Mouse (Mus musculus) lung, embryonic 16.5 days (tissue): ENCODE results near the gene Spsb4. TPM values are rescaled to one million over a fixed set of nuclear protein-coding genes. Genes with fewer than 3 reads are reported as not detected.

Source experiments
- ATAC-seq: fragments of 200-750 bp; cut with Nextera tagmentation; 2 replicates; pipeline ENCODE4 v1.8.0; 2017; ENCODE audit warnings: low read depth, mild to moderate bottlenecking, moderate library complexity
- H3K27ac ChIP-seq: fragments of 300-500 bp; sonication (generic); 2 replicates; pipeline ENCODE4 v1.5.1; 2014; ENCODE audit warnings: mild to moderate bottlenecking, control low read depth, low read length
- H3K27me3 ChIP-seq: fragments of 300-500 bp; sonication (generic); 2 replicates; pipeline ENCODE4 v1.6.1; 2014; ENCODE audit warnings: low read depth, low read length, mixed read lengths; ENCODE audit not compliant: control insufficient read depth, insufficient read depth
- H3K36me3 ChIP-seq: fragments of 300-500 bp; sonication (generic); 2 replicates; pipeline ENCODE4 v1.6.1; 2014; ENCODE audit warnings: low read length; ENCODE audit not compliant: control insufficient read depth, insufficient read depth
- H3K4me1 ChIP-seq: fragments of 300-500 bp; sonication (generic); replicated peaks from 2 replicates; pipeline ENCODE4 v1.6.1; 2014; ENCODE audit warnings: low read length, mixed read lengths; ENCODE audit not compliant: control insufficient read depth, insufficient read depth
- H3K4me2 ChIP-seq: fragments of 300-500 bp; sonication (generic); 2 replicates; pipeline ENCODE4 v1.6.1; 2014; ENCODE audit warnings: low read depth, low read length, control low read depth
- H3K4me3 ChIP-seq: fragments of 300-500 bp; sonication (generic); 2 replicates; pipeline ENCODE4 v1.5.1; 2014; ENCODE audit warnings: mild to moderate bottlenecking, low read length, control low read depth
- H3K9ac ChIP-seq: fragments of 300-500 bp; sonication (generic); 2 replicates; pipeline ENCODE4 v1.6.1; 2014; ENCODE audit warnings: low read length, control low read depth
- H3K9me3 ChIP-seq: fragments of 300-500 bp; sonication (generic); 2 replicates; pipeline ENCODE4 v1.6.1; 2016; ENCODE audit warnings: low read length; ENCODE audit not compliant: control insufficient read depth
- WGBS: fragments of 180-500 bp; shearing (Covaris S2); extraction: QIAGEN DNeasy Blood & Tissue Kit; methylation state at CpG from one replicate; pipeline ENCODE4 v1.1.7; 2014; 5-methylcytosine and 5-hydroxymethylcytosine counted together
- polyA plus RNA-seq: library from polyadenylated mRNA; unstranded; fragments of >200 nt; fragmentation: Nextera tagmentation; extraction: Ambion mirVana; gene quantifications from 2 replicates; pipeline ENCODE4 v1.2.1, GENCODE M21; 2015

The Spsb4 gene
- polyA plus RNA-seq, 1 experiment from 2014 or later = 8.8 TPM

- no peak overlapping the region for H3K9ac ChIP-seq
- ATAC-seq = no peak
- WGBS = 80% methylated on average over 15 of the region's 15 CpGs
- no peaks in the 10 kb centered on the region for H3K36me3 ChIP-seq
- H3K4me3 ChIP-seq = no peak overlapping the region
- H3K4me2 ChIP-seq = no peak overlapping the region
- no peaks in the 10 kb centered on the region for H3K27me3 ChIP-seq
- no peak overlapping the region for H3K27ac ChIP-seq
- H3K9me3 ChIP-seq = no peaks in the 10 kb centered on the region
- peaks cover 6% of the 10 kb centered on the region for H3K4me1 ChIP-seq
Observed at GRCm38 (mm10) chr9:96954063-96954809, 64.4 kb downstream of the Spsb4 start.

- H3K27me3 ChIP-seq = no peaks in the 10 kb centered on the region
- no peak overlapping the region for H3K27ac ChIP-seq
- 78% methylated on average over 8 of the region's 8 CpGs for WGBS
- no peak for ATAC-seq
- no peak overlapping the region for H3K4me2 ChIP-seq
- no peaks in the 10 kb centered on the region for H3K36me3 ChIP-seq
- peaks cover 6% of the 10 kb centered on the region for H3K4me1 ChIP-seq
- no peaks in the 10 kb centered on the region for H3K9me3 ChIP-seq
- H3K9ac ChIP-seq = no peak overlapping the region
- no peak overlapping the region for H3K4me3 ChIP-seq
Observed at GRCm38 (mm10) chr9:96953443-96953842, 65.2 kb downstream of the Spsb4 start.

GRCm38 (mm10) chr9:96952310-96952975, 66.2 kb downstream of the Spsb4 start:
- Histone ChIP-seq H3K9ac (no peak overlapping the region), H3K27me3 (no peaks in the 10 kb centered on the region), H3K4me1 (peaks cover 6% of the 10 kb centered on the region), H3K36me3 (no peaks in the 10 kb centered on the region), H3K9me3 (no peaks in the 10 kb centered on the region), H3K4me2 (no peak overlapping the region), H3K4me3 (no peak overlapping the region), H3K27ac (no peak overlapping the region)
- 41% methylated on average over 9 of the region's 9 CpGs for WGBS
- ATAC-seq = no peak

DNA sequence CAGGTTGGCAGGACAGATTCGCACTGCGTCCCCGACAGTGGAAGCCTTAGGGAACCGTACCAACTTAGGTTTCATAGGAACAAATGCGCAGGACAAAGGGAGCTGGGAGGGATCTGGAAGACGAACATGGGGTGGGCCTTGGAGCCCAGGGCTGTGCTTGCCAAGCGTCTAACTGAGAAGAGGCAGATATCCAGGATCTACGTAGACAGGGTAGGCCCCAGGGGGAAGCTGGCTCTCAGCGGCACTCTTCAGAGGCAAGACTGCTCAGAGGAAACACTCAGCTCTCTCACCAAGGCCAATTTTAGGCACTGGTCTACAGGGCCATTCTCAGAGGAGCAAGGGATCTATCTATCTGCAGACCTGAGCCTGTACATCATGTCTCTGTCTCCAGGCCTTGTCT, 69.1 kb downstream of the Spsb4 start:
- Histone ChIP-seq H3K4me2 (no peak overlapping the region), H3K27ac (no peak overlapping the region), H3K9ac (no peak overlapping the region), H3K36me3 (no peaks in the 10 kb centered on the region), H3K4me3 (no peak overlapping the region), H3K4me1 (peaks cover 6% of the 10 kb centered on the region), H3K9me3 (no peaks in the 10 kb centered on the region), H3K27me3 (no peaks in the 10 kb centered on the region)
- ATAC-seq = no peak
- 75% methylated on average over 9 of the region's 9 CpGs for WGBS

GRCm38 (mm10) chr9:96948546-96948945, 70.1 kb downstream of the Spsb4 start:
- no peak overlapping the region for H3K4me3 ChIP-seq
- 63% methylated on average over 5 of the region's 5 CpGs for WGBS
- H3K27ac ChIP-seq = no peak overlapping the region
- no peak overlapping the region for H3K9ac ChIP-seq
- no peak overlapping the region for H3K4me2 ChIP-seq
- no peaks in the 10 kb centered on the region for H3K9me3 ChIP-seq
- no peaks in the 10 kb centered on the region for H3K36me3 ChIP-seq
- no peaks in the 10 kb centered on the region for H3K27me3 ChIP-seq
- ATAC-seq = no peak; the same call in 1 of the 2 replicates
- H3K4me1 ChIP-seq = peaks cover 6% of the 10 kb centered on the region

GRCm38 (mm10) chr9:96947171-96947570, 71.5 kb downstream of the Spsb4 start:
- ATAC-seq = no peak
- WGBS = 69% methylated on average over 5 of the region's 5 CpGs
- no peak overlapping the region for H3K9ac ChIP-seq
- no peak overlapping the region for H3K27ac ChIP-seq
- H3K4me3 ChIP-seq = no peak overlapping the region
- H3K27me3 ChIP-seq = no peaks in the 10 kb centered on the region
- no peaks in the 10 kb centered on the region for H3K36me3 ChIP-seq
- no peaks in the 10 kb centered on the region for H3K9me3 ChIP-seq
- H3K4me2 ChIP-seq = no peak overlapping the region
- peaks cover 6% of the 10 kb centered on the region for H3K4me1 ChIP-seq

GRCm38 (mm10) chr9:96944517-96944916, 74.1 kb downstream of the Spsb4 start:
- Histone ChIP-seq H3K36me3 (no peaks in the 10 kb centered on the region), H3K4me1 (peaks cover 2% of the 10 kb centered on the region; the same call in 1 of the 2 replicates), H3K9me3 (no peaks in the 10 kb centered on the region), H3K27ac (no peak overlapping the region), H3K9ac (no peak overlapping the region), H3K4me2 (no peak overlapping the region), H3K4me3 (no peak overlapping the region), H3K27me3 (no peaks in the 10 kb centered on the region)
- no peak for ATAC-seq
- 62% methylated on average over 16 of the region's 16 CpGs for WGBS

DNA sequence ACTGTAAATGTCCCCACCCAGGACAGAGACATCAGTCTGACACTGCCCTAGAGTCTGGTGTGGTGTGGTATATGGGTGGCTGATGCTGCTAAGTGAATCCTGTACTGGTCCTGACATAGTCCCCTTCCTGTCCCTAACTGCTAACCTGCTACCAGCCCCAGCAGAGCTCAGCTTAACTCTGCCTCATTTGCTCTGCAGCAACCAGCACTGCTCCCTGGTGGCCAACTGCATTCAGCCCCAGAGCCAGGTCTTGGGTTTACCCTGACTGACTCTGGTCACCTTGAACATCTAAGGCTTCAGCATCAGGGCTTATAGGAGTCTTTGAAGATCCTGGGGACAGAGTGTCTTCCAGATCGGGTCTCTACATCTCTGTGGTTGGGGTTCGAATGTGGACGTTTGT, 75.7 kb downstream of the Spsb4 start:
- Histone ChIP-seq H3K27ac (no peak overlapping the region), H3K9me3 (no peaks in the 10 kb centered on the region), H3K9ac (no peak overlapping the region), H3K4me2 (no peak overlapping the region), H3K4me3 (no peak overlapping the region), H3K36me3 (no peaks in the 10 kb centered on the region), H3K4me1 (no peaks in the 10 kb centered on the region), H3K27me3 (no peaks in the 10 kb centered on the region)
- ATAC-seq = no peak
- WGBS = 81% methylated on average over 3 of the region's 3 CpGs

GRCm38 (mm10) chr9:96938887-96939286, 79.8 kb downstream of the Spsb4 start:
- WGBS = 79% methylated on average over 5 of the region's 5 CpGs
- ATAC-seq = no peak
- H3K27me3 ChIP-seq = no peaks in the 10 kb centered on the region
- no peaks in the 10 kb centered on the region for H3K36me3 ChIP-seq
- H3K9ac ChIP-seq = no peak overlapping the region
- no peak overlapping the region for H3K4me2 ChIP-seq
- H3K4me3 ChIP-seq = no peak overlapping the region
- no peak overlapping the region for H3K27ac ChIP-seq
- H3K4me1 ChIP-seq = no peaks in the 10 kb centered on the region
- no peaks in the 10 kb centered on the region for H3K9me3 ChIP-seq
